Mouse (Mus musculus) T-cell, adult 2 months (primary cell): ENCODE results near the gene Abtb2.

Source experiments
- DNase-seq: peaks from one replicate; pipeline ENCODE4 v3.0.0; 2022; ENCODE audit warnings: low spot score

Gene Abtb2

GRCm38 (mm10) chr2:103661696-103662095 is 95.6 kb downstream of the Abtb2 start:
- no peak for DNase-seq

DNA sequence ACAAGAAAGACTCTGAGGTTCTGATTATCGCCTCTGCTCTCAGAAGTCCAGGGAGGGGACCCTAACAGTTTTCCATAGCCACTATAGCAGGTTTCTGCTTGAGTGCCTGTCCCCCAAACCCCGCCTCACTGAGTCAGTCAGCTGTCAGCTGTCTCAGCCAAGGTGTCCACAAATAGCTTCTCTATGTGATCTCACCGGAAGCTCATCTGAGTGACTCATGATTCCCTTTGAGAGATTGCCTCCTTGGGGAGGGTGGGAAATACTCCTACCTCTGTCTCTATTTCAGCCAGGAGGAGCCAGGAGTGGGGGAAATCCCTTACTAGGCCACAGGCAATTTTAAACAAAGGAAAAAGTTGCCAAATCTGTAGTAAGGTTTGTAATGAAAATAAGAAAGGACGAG is 96.0 kb downstream of the Abtb2 start:
- peak; percentile 72 for DNase-seq

GRCm38 (mm10) chr2:103664341-103664740 is 98.2 kb downstream of the Abtb2 start:
- DNase-seq = no peak

DNA sequence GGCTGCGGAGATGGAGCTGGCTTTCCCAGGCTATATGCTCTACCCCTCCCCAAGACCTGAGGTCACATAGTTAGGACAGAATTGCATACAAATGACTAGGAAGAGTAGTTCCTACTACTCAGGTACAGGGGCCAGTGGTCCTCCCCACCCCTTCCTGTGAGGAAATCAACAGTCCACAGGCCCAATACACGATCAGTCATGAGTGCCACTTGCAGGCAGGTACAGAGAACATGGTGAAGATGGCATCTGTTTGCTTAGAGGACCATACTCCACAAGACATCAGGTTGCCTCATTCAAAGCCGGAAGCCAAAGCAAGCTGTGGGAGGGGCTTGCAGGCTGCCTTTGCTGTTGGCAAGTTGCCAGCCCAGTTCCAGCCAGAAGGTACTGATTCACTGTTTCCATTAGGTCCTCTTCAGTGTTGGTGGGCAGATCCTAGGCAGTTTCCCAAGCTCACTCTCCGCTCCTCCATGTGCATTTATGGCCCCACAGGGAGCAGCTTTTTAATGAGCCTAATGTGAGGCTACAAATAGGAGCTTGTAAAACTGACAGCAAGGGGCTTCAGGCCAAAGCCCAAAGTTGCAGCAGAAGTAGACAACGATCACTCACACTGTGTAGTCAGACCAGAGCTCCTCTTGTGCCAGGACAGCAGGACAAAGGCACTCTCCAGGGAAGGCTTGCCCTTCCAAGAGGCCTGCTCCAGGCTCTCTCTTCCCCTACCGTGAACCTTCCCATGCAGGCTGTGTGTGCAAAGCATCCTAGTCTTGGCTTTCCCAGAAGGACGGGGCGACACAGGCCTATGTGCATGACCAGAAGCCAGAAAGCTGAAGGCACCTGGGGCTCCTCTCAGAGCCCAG is 102.1 kb downstream of the Abtb2 start:
- peak; percentile 79 for DNase-seq

- DNase-seq = no peak
Measured at GRCm38 (mm10) chr2:103668939-103669338, 102.8 kb downstream of the Abtb2 start.

DNA sequence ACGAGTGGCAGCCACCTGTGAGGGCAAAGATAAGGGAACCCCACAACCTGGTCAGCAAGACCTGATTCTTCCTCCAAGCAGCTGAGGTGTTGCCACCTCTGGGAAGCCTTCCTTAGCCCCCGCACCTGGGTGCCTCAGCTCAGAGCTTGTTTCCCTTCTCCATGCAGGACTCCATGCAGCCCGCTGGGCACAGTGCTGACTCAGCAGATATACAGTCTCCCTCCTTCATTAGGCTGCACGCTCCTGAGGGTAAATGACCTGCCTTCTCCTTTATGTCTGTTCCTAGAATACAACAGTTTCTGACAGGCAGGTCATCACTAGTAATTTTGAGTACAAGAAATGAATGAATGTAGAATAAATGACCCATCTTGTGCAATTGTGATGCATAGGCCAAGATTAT is 103.5 kb downstream of the Abtb2 start:
- DNase-seq = no peak

- no peak for DNase-seq
Measured at GRCm38 (mm10) chr2:103670276-103670680, 104.2 kb downstream of the Abtb2 start.

- DNase-seq = peak; percentile 51
Measured at GRCm38 (mm10) chr2:103672573-103673119, 106.5 kb downstream of the Abtb2 start.

DNA sequence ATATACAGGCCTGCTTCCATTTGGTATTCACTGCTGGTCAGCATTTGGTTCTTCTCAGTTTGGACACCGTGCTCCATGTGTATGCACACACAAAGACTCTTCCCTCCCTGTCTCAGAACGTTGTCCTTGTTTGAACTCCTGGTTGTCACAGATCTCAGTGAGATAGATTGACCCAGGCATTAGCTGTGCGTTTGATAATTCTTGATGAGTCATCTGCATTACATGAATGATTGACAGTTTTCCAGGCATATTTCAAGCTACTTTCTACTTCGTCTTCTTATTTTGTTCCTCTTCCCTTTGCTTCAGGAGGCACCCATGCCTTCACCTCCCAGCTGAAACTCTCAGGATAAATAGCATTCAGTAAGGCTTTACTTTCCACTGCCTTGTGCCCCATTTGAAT is 107.5 kb downstream of the Abtb2 start:
- no peak for DNase-seq

DNA sequence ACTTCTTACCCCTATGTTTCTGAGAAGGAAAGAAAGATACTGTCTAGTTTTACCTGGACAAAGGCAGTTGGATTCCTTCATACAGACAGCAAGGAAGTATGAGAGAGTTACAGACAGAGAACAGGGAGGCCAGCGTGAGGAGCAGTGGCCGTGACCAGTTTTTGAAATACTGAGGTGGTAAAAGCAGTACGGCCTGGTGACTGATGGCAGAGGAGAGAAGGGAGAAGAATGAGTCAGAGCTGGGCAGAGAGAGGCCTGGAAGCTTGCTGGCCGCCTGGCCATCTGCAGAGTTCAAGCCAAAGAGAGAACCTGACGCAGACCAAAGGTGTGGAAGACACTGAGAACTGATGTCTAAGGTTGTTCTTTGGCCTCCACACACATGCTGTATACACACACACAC is 109.3 kb downstream of the Abtb2 start:
- no peak for DNase-seq

- DNase-seq = no peak
Measured at GRCm38 (mm10) chr2:103676808-103677207, 110.7 kb downstream of the Abtb2 start.

DNA sequence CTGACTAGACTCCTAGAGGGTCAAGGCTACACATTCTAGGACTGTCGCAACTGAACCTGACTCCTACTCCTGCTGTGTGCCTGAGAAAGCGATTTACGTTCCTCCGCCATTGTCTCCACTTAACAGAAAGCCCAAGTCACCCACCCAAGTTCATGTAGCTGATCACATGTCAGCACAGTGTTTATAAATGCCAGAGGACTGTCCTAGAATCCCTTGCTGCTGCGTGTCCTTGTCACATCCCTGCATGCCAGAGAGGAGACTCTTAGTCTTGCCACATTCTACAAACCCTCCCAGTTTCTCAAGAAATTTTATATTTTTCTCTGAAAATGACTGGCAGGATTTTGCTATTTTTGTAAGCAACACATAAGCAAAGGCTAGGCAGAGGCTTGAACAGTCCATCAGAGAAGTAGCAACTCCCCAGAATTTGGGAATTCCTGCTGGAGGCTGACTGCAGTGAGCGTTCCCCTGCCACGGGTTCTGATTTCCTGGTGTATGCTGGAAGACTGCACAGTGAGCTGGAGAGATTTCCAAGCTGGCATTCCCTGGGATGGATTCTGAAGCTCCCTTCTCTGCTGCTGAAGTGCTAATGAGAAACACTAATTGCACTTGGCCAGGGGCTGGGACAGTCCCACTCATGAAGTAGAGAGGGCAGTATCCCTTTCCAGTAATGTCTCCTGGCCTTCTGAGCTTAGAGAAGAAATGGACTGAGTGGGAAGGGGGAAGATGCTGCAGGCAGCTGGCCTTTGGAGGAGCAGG is 111.7 kb downstream of the Abtb2 start:
- no peak for DNase-seq

GRCm38 (mm10) chr2:103678433-103678832 is 112.3 kb downstream of the Abtb2 start:
- no peak for DNase-seq

- DNase-seq = no peak
Measured at GRCm38 (mm10) chr2:103680364-103681110, 114.4 kb downstream of the Abtb2 start.

DNA sequence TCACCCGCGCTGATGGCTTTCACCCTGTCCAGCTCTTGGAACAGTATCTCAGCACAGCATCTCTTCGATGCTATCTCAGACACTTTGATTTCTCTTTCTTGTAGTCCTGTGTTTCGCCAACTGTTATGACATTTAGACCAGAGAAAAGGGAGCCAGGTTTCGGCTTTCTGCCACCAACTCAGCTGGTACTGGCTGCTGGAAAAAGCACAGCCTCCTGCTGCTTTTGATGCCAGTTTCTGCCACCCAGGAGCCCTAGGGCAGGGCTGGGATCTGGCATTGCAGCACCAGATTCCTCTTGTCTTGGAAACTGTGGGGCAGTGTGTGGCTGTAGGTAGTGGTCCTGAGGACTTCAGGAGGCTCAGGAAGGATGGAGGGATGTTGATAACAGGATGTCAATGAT is 115.0 kb downstream of the Abtb2 start:
- no peak for DNase-seq

GRCm38 (mm10) chr2:103682261-103682722 is 116.2 kb downstream of the Abtb2 start:
- peak; percentile 93 for DNase-seq

GRCm38 (mm10) chr2:103682927-103683442 is 116.9 kb downstream of the Abtb2 start:
- DNase-seq = peak; percentile 70

- DNase-seq = peak; percentile 35
Measured at GRCm38 (mm10) chr2:103684431-103684830, 118.3 kb downstream of the Abtb2 start.

- no peak for DNase-seq
Measured at GRCm38 (mm10) chr2:103684926-103685577, 118.9 kb downstream of the Abtb2 start.

GRCm38 (mm10) chr2:103685581-103685980 is 119.5 kb downstream of the Abtb2 start:
- DNase-seq = no peak

DNA sequence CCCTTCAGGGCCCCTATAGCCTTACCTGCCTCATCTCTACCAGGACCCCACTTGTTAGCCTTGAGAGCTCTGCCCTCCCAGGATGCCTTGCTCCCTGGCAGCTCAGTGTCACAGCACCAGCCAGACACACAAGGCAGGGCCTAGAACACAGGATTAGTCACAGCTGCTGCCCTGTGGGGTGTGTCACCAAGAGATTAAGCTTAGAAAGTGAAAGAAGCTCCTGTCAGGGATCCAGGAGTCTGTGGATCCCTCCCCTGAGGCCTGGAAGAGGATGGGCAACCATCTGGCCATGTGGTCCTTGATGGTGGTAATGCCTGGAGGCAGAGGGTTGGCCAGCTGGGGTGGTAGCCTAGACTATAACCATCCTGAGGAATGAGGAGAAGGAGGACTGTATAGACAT is 121.0 kb downstream of the Abtb2 start:
- no peak for DNase-seq
